ENCODE assay signal across 8 mouse cellular contexts in the genomic region with DNA sequence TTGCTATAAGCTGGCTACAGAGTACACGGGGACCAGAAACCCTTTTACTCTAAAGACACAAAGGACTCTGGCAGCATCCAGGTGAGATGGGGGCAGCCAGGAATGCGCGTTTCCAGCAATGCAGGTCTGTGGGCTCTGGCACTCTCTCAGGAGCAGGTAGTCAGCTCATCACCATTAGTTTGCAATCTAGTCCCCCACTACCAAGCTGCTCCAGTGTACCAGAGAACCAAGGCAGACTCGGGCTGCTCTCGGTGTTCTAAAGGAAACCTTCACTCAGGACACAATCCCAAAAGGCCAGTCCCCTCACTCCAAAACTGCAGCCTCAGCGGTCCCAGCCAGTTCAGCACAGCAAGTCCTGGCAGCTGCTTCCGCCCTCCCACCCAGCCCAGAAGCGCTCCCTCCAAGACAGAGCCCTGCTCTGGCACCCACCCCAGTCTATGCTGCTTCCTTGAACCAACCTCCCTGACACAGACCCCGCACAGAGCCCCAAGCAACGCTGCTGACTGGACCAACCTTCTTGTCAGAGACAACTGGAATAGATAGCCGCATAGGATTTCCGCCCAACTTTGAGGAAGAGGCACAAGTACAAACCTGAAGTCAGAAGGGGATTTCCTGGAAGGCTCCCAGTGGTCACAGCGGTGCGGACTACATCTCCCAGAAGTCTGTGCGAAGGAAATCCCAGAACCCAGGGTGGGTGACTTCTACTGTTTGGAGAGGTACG. TPM values are rescaled to one million over a fixed set of nuclear protein-coding genes. Genes with fewer than 3 reads are reported as not detected.
DNase-seq lines count a peak whose midpoint lies in the region; ATAC-seq and TF ChIP-seq lines count a peak whose summit lies in the region.
"Not testable (repeated sequence)": the region's sequence is repeated elsewhere in the genome, so short reads cannot be mapped to it uniquely, and the experiment has no call there.

Zfp429 (minus strand) TSS at position 637 of the 721 bp plus-strand sequence.

- not testable (repeated sequence) for H3K36me3 ChIP-seq in limb, embryonic 13.5 days; midbrain, embryonic 14.5 days (ENCODE audit: control insufficient read depth, insufficient read depth, low read length)

- TF ChIP-seq POLR2A in bone marrow macrophage, adult 2 months (IDR thresholded peaks at IDR 0.05; ENCODE audit: borderline replicate concordance, low read depth, low read length): not testable (repeated sequence)
- peak; percentile 48; the same call in 1 of the 2 replicates for TF ChIP-seq POLR2A in embryonic fibroblast, embryonic 13.5 days (IDR thresholded peaks at IDR 0.05; ENCODE audit: low read depth, low read length)

- not testable (repeated sequence) for H3K4me1 ChIP-seq in bone marrow macrophage, adult 2 months (ENCODE audit: control insufficient read depth, insufficient read depth, low read length); embryonic fibroblast, embryonic 13.5 days (ENCODE audit: control insufficient read depth, insufficient read depth, low read length); limb, embryonic 13.5 days; midbrain, embryonic 14.5 days (ENCODE audit: control insufficient read depth, insufficient read depth, low read length)

- 4% methylated on average over 16 of the region's 16 CpGs for WGBS in limb, embryonic 13.5 days
- WGBS in midbrain, embryonic 14.5 days: 6% methylated on average over 14 of the region's 16 CpGs

- peak within 1 kb of the TSS; percentile 64 for H3K4me2 ChIP-seq in limb, embryonic 13.5 days (replicated peaks)
- H3K4me2 ChIP-seq in midbrain, embryonic 14.5 days (ENCODE audit: low read length): peak within 1 kb of the TSS; percentile 53

- peak; percentile 96 for ATAC-seq in limb, embryonic 13.5 days (ENCODE audit: low FRiP score, low read depth)
- ATAC-seq in midbrain, embryonic 14.5 days (ENCODE audit: low FRiP score, low TSS enrichment): peak; percentile 92

- H3K9ac ChIP-seq in limb, embryonic 13.5 days: peak within 1 kb of the TSS; percentile 66
- H3K9ac ChIP-seq in midbrain, embryonic 14.5 days (replicated peaks; ENCODE audit: low read length): peak within 1 kb of the TSS; percentile 29; the same call in 1 of the 2 replicates

- H3K27ac ChIP-seq in bone marrow macrophage, adult 2 months (ENCODE audit: insufficient read depth, low read depth, low read length): peak within 1 kb of the TSS; percentile 73
- H3K27ac ChIP-seq in embryonic fibroblast, embryonic 13.5 days (ENCODE audit: insufficient read depth, low read length); limb, embryonic 13.5 days; midbrain, embryonic 14.5 days (replicated peaks; ENCODE audit: low read depth, low read length): not testable (repeated sequence)

- H3K9me3 ChIP-seq in limb, embryonic 13.5 days; midbrain, embryonic 14.5 days (ENCODE audit: control insufficient read depth, low read length): not testable (repeated sequence)

- peak; percentile 81 for DNase-seq in 3T3-L1 (ENCODE audit: low read depth, low spot score)
- DNase-seq in heart, adult 9 months (ENCODE audit: low spot score in 2 of 2): peak; percentile 73 to 82
- peak; percentile 84 for DNase-seq in kidney, adult 9 months
- DNase-seq in midbrain, embryonic 14.5 days: peak; percentile 83
- peak; percentile 60 to 71 for DNase-seq in spleen, adult 18-20 months

- H3K4me3 ChIP-seq in bone marrow macrophage, adult 2 months (ENCODE audit: insufficient read depth, low read length): peak within 1 kb of the TSS; percentile 86
- peak within 1 kb of the TSS; percentile 89 for H3K4me3 ChIP-seq in embryonic fibroblast, embryonic 13.5 days (ENCODE audit: insufficient read depth, low read length)
- H3K4me3 ChIP-seq in limb, embryonic 13.5 days: peak within 1 kb of the TSS; percentile 62
- H3K4me3 ChIP-seq in midbrain, embryonic 14.5 days (replicated peaks; ENCODE audit: low read depth, low read length): peak within 1 kb of the TSS; percentile 47

- not testable (repeated sequence) for H3K27me3 ChIP-seq in limb, embryonic 13.5 days; midbrain, embryonic 14.5 days (ENCODE audit: control insufficient read depth, insufficient read depth, low read length)

- TF ChIP-seq CTCF in bone marrow macrophage, adult 2 months (IDR thresholded peaks at IDR 0.05; ENCODE audit: low read depth, low read length); embryonic fibroblast, embryonic 13.5 days (IDR thresholded peaks at IDR 0.05; ENCODE audit: borderline replicate concordance, insufficient read depth, low read length): not testable (repeated sequence)

RNA-seq across cellular contexts. Expression of gene Zfp429, which starts in this region (rescaled TPM):
- polyA plus RNA-seq in bone marrow macrophage, adult 2 months (2012; ENCODE audit: insufficient read depth, insufficient read length, missing spikeins): 13.5 and 14.4 TPM in 2 replicates
- 6.0 and 11.7 TPM in 2 replicates for polyA plus RNA-seq in embryonic fibroblast, embryonic 13.5 days (2011; ENCODE audit: insufficient read length, low read depth, missing spikeins)
- 5.6 and 7.9 TPM in 2 replicates for polyA plus RNA-seq in limb, embryonic 13.5 days (2015; fragmentation: Nextera tagmentation; extraction: Ambion mirVana)
- 2.7 and 3.6 TPM in 2 replicates for polyA plus RNA-seq in midbrain, embryonic 14.5 days (2014; fragmentation: Nextera tagmentation; extraction: Ambion mirVana)
